Mouse (Mus musculus) intestine, embryonic 16.5 days (tissue): Measurements from ENCODE around the gene Noxa1. TPM values are rescaled to one million over a fixed set of nuclear protein-coding genes. Genes with fewer than 3 reads are reported as not detected.

ENCODE experiments used
- ATAC-seq: fragments of 200-750 bp; cut with Nextera tagmentation; 2 replicates; pipeline ENCODE4 v1.8.0; 2017; ENCODE audit warnings: moderate TSS enrichment, moderate library complexity
- H3K27ac ChIP-seq: fragments of 300-500 bp; sonication (generic); 2 replicates; pipeline ENCODE4 v1.5.1; 2014; ENCODE audit warnings: mild to moderate bottlenecking, low read length
- H3K27me3 ChIP-seq: fragments of 300-500 bp; sonication (generic); replicated peaks from 2 replicates; pipeline ENCODE4 v1.6.1; 2014; ENCODE audit warnings: low read length, control low read depth, mixed read lengths; ENCODE audit not compliant: control insufficient read depth, insufficient read depth
- H3K36me3 ChIP-seq: fragments of 300-500 bp; sonication (generic); 2 replicates; pipeline ENCODE4 v1.6.1; 2014; ENCODE audit warnings: low read length, control low read depth; ENCODE audit not compliant: control insufficient read depth, insufficient read depth
- H3K4me1 ChIP-seq: fragments of 300-500 bp; sonication (generic); 2 replicates; pipeline ENCODE4 v1.6.1; 2014; ENCODE audit warnings: low read length, control low read depth, mixed read lengths; ENCODE audit not compliant: control insufficient read depth, insufficient read depth
- H3K4me2 ChIP-seq: fragments of 300-500 bp; sonication (generic); 2 replicates; pipeline ENCODE4 v1.6.1; 2014; ENCODE audit warnings: low read depth, low read length, control low read depth
- H3K4me3 ChIP-seq: fragments of 300-500 bp; sonication (generic); 2 replicates; pipeline ENCODE4 v1.5.1; 2014; ENCODE audit warnings: mild to moderate bottlenecking, low read length
- H3K9ac ChIP-seq: fragments of 300-500 bp; sonication (generic); 2 replicates; pipeline ENCODE4 v1.6.1; 2014; ENCODE audit warnings: low read depth, low read length
- H3K9me3 ChIP-seq: fragments of 300-500 bp; sonication (generic); 2 replicates; pipeline ENCODE4 v1.6.1; 2016; ENCODE audit warnings: low read length, control low read depth; ENCODE audit not compliant: control insufficient read depth
- WGBS: fragments of 180-500 bp; shearing (Covaris S2); extraction: QIAGEN DNeasy Blood & Tissue Kit; methylation state at CpG from one replicate; pipeline ENCODE4 v1.1.7; 2014; 5-methylcytosine and 5-hydroxymethylcytosine counted together
- polyA plus RNA-seq: library from polyadenylated mRNA; unstranded; fragments of >200 nt; fragmentation: Nextera tagmentation; extraction: Ambion mirVana; gene quantifications from 2 replicates; pipeline ENCODE4 v1.2.1, GENCODE M21; 2015

Gene Noxa1
- polyA plus RNA-seq, 1 experiment from 2014 or later: 6.5 TPM

DNA sequence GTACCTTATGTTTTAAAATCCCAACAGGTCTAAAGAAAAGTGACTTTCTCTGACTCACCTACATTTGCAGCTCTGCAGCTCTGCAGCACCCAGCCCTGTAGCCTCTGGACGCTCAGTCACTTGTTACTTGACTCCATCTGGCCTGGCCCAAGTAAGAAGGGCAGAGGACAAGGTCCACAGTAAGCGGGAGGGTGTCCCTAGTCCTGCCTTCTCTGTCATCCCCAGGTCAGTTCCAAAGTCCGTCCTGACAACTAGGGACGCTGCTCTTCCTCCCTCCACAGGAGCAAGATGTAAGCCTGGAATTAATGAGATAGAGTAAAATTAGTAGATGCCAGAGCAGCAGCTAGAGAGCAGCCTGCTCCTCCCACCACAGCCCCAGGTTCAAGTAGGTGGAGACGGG is 14.9 kb downstream of the Noxa1 start, which contains the start of gene Entpd8:
TSS of gene Entpd8 (plus strand) at position 229 of the 400 bp plus-strand sequence.
- Histone ChIP-seq H3K9ac (peak within 1 kb of the TSS; percentile 61), H3K27ac (peak within 1 kb of the TSS; percentile 87), H3K9me3 (no peaks in the 10 kb centered on the region), H3K4me2 (peak within 1 kb of the TSS; percentile 48), H3K4me3 (peak within 1 kb of the TSS; percentile 41), H3K4me1 (peaks cover 10% of the 10 kb centered on the region), H3K27me3 (no peaks in the 10 kb centered on the region), H3K36me3 (no peaks in the 10 kb centered on the region)
- 46% methylated on average over 5 of the region's 5 CpGs for WGBS
- peak; percentile 87 for ATAC-seq

DNA sequence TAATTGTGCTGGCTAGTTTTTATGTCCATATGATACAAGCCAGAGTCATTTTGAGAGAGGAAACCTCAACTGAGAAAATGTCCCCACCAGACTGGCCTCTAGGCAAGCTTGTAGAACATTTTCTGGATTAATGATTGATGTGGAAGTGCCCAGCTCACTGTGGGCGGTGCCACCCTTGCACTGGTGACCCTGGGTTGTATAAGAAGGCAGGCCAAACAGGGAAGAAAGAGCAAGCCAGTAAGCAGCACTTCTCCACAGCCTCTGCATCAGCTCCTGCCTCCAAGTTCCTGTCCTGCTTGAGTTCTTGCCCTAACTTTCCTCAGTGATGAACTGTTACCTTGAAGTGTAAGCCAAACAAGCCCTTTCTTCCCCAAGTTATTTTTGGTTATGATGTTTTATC is 16.0 kb downstream of the Noxa1 start:
- Histone ChIP-seq H3K36me3 (no peaks in the 10 kb centered on the region), H3K4me1 (peaks cover 7% of the 10 kb centered on the region), H3K4me3 (no peak overlapping the region), H3K9ac (no peak overlapping the region), H3K4me2 (peak overlapping the region; percentile 8), H3K9me3 (no peaks in the 10 kb centered on the region), H3K27ac (peak overlapping the region; percentile 75), H3K27me3 (no peaks in the 10 kb centered on the region)
- peak; percentile 63 for ATAC-seq
- 46% methylated on average over 1 of the region's 1 CpGs for WGBS

- Histone ChIP-seq H3K36me3 (no peaks in the 10 kb centered on the region), H3K4me1 (no peaks in the 10 kb centered on the region; the same call in 1 of the 2 replicates), H3K27ac (no peak overlapping the region), H3K4me2 (no peak overlapping the region), H3K4me3 (no peak overlapping the region), H3K27me3 (no peaks in the 10 kb centered on the region), H3K9me3 (no peaks in the 10 kb centered on the region), H3K9ac (no peak overlapping the region)
- no peak for ATAC-seq
- 67% methylated on average over 4 of the region's 4 CpGs for WGBS
Observed at GRCm38 (mm10) chr2:25075506-25075905, 19.4 kb downstream of the Noxa1 start.

- H3K4me1 ChIP-seq: no peaks in the 10 kb centered on the region; the same call in 1 of the 2 replicates
- no peaks in the 10 kb centered on the region for H3K9me3 ChIP-seq
- 86% methylated on average over 4 of the region's 4 CpGs for WGBS
- no peak overlapping the region for H3K27ac ChIP-seq
- H3K4me2 ChIP-seq: no peak overlapping the region
- no peak for ATAC-seq
- H3K36me3 ChIP-seq: no peaks in the 10 kb centered on the region
- no peak overlapping the region for H3K4me3 ChIP-seq
- H3K9ac ChIP-seq: no peak overlapping the region
- H3K27me3 ChIP-seq: no peaks in the 10 kb centered on the region
Observed at GRCm38 (mm10) chr2:25072398-25072797, 22.6 kb downstream of the Noxa1 start.

DNA sequence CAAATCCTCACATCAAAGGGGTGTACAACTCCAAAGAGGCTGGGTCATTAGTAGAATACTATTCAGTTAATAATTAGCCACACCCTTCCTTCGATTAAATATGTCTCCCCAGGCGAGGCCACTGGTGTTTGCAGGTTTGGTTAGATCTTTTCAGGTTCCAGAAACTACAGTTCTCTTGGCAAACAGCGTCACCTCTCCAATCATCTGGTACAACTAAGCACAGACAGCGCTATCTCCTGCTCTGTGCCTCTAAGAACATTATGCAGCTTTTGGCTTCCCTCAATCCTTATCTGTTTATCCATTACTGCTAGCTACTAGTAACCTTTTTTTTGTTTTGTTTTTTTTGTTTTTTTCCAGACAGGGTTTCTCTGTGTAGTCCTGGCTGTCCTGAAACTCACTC is 25.4 kb downstream of the Noxa1 start:
- Histone ChIP-seq H3K4me1 (no peaks in the 10 kb centered on the region), H3K9ac (no peak overlapping the region), H3K27ac (no peak overlapping the region), H3K4me2 (no peak overlapping the region), H3K9me3 (no peaks in the 10 kb centered on the region), H3K4me3 (no peak overlapping the region), H3K27me3 (no peaks in the 10 kb centered on the region), H3K36me3 (no peaks in the 10 kb centered on the region)
- no peak for ATAC-seq
- 71% methylated on average over 4 of the region's 4 CpGs for WGBS

DNA sequence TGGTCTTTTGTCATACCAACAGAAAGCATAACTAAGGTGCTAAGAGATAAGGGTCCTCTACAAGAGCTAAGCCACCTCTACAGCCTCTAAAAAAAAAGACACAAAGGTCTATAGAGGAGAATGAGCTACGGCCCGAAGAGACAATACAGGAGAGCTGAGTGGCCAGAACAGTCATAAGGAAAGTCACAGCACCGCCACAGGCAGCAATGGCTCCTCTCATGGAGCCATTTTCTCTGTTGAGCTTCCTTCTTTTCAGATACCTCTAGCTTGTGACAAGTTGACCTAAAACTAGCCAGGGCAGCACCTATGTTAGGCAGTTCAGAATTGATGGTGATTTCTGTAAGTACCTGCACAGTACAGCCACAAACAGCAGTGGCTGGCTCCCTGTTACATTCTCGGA is 28.4 kb downstream of the Noxa1 start:
- H3K27me3 ChIP-seq: no peaks in the 10 kb centered on the region
- H3K36me3 ChIP-seq: no peaks in the 10 kb centered on the region
- 85% methylated on average over 4 of the region's 4 CpGs for WGBS
- H3K27ac ChIP-seq: no peak overlapping the region
- H3K4me2 ChIP-seq: no peak overlapping the region
- H3K9ac ChIP-seq: no peak overlapping the region
- ATAC-seq: no peak
- no peaks in the 10 kb centered on the region for H3K4me1 ChIP-seq
- H3K9me3 ChIP-seq: no peaks in the 10 kb centered on the region
- H3K4me3 ChIP-seq: no peak overlapping the region

- no peak overlapping the region for H3K4me3 ChIP-seq
- no peaks in the 10 kb centered on the region for H3K4me1 ChIP-seq
- H3K9me3 ChIP-seq: no peaks in the 10 kb centered on the region
- no peaks in the 10 kb centered on the region for H3K36me3 ChIP-seq
- H3K9ac ChIP-seq: no peak overlapping the region
- H3K27ac ChIP-seq: no peak overlapping the region
- H3K27me3 ChIP-seq: no peaks in the 10 kb centered on the region
- no peak overlapping the region for H3K4me2 ChIP-seq
- ATAC-seq: no peak
Observed at GRCm38 (mm10) chr2:25065537-25065936, 29.4 kb downstream of the Noxa1 start.

DNA sequence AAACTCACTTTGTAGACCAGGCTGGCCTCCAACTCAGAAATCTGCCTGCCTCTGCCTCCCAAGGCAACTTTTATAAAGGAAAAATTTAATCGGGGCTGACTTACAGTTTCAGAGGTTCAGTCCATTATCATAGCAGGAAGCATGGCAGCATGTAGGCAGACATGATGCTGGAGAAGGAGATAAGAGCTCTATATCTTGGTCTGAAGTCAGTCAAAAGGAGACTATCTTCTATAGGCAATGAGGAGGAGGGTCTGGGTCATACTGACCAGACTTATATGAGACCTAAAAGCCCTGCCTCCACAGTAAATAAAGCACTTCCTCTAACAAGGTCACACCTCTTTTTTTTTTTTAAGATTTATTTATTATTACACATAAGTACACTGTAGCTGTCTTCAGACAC is 30.7 kb downstream of the Noxa1 start:
- Histone ChIP-seq H3K4me1 (no peaks in the 10 kb centered on the region), H3K4me3 (no peak overlapping the region), H3K9ac (no peak overlapping the region), H3K27me3 (no peaks in the 10 kb centered on the region), H3K4me2 (no peak overlapping the region), H3K27ac (no peak overlapping the region), H3K9me3 (no peaks in the 10 kb centered on the region), H3K36me3 (no peaks in the 10 kb centered on the region)
- 89% methylated on average over 1 of the region's 1 CpGs for WGBS
- no peak for ATAC-seq

- H3K27ac ChIP-seq: no peak overlapping the region
- H3K9me3 ChIP-seq: no peaks in the 10 kb centered on the region
- H3K4me3 ChIP-seq: no peak overlapping the region
- no peaks in the 10 kb centered on the region for H3K4me1 ChIP-seq
- H3K36me3 ChIP-seq: no peaks in the 10 kb centered on the region
- no peaks in the 10 kb centered on the region for H3K27me3 ChIP-seq
- ATAC-seq: no peak
- H3K9ac ChIP-seq: no peak overlapping the region
- H3K4me2 ChIP-seq: no peak overlapping the region
- WGBS: 93% methylated on average over 5 of the region's 5 CpGs
Observed at GRCm38 (mm10) chr2:25063523-25063922, 31.4 kb downstream of the Noxa1 start.

DNA sequence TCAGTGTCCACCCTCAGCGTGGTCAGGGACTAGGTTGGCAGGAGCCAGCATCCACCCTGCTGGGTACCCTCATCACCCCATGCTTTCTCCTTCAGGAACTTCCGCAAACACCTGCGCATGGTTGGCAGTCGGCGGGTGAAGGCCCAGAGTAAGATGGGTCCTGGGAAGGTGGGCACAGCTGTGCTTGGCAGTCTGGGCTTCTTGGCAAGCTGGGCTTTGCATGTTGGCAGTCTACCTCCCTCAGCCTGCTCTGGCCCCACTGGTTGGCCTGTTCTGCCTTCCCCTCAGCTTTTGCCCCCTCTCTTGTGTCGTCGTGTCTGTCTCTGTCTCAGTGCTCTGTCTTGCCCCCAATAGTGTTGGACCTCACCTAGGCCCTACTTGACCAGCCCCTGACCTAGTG is 36.0 kb downstream of the Noxa1 start:
- H3K4me2 ChIP-seq: no peak overlapping the region
- H3K27ac ChIP-seq: no peak overlapping the region
- no peak overlapping the region for H3K9ac ChIP-seq
- H3K27me3 ChIP-seq: no peaks in the 10 kb centered on the region
- H3K4me3 ChIP-seq: no peak overlapping the region
- H3K4me1 ChIP-seq: peaks cover 10% of the 10 kb centered on the region
- H3K36me3 ChIP-seq: no peaks in the 10 kb centered on the region
- 92% methylated on average over 7 of the region's 7 CpGs for WGBS
- ATAC-seq: no peak
- no peaks in the 10 kb centered on the region for H3K9me3 ChIP-seq
